Mouse (Mus musculus): ENCODE measurements around the gene Olah.

The Olah gene

GRCm38 (mm10) chr2:3353160-3353559 is 43.9 kb downstream of the Olah start:
- no peak for DNase-seq (ENCODE audit: low spot score in 2 of 2)

GRCm38 (mm10) chr2:3348919-3349318 is 48.1 kb downstream of the Olah start:
- DNase-seq (ENCODE audit: low spot score in 2 of 2), result no peak

DNA sequence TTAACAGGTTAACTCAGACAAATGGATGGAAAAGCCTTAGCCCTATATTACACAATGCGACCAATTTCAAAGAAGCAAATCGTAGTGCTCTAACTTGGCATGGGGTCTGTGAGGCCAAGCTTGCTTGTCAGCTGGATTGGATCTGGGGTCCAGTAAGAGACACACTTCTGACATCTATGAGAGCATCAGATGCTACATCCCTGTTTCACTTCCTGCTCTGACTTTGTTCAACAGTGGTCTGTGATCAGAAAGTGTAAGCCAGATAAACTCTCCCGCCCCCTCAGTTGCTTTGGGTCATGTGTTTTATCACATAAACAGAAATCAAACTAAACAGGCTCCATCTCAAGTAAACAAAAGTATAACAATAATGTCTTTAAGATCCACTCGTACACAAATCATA is 48.6 kb downstream of the Olah start:
- DNase-seq (ENCODE audit: low spot score in 2 of 2), result no peak

DNA sequence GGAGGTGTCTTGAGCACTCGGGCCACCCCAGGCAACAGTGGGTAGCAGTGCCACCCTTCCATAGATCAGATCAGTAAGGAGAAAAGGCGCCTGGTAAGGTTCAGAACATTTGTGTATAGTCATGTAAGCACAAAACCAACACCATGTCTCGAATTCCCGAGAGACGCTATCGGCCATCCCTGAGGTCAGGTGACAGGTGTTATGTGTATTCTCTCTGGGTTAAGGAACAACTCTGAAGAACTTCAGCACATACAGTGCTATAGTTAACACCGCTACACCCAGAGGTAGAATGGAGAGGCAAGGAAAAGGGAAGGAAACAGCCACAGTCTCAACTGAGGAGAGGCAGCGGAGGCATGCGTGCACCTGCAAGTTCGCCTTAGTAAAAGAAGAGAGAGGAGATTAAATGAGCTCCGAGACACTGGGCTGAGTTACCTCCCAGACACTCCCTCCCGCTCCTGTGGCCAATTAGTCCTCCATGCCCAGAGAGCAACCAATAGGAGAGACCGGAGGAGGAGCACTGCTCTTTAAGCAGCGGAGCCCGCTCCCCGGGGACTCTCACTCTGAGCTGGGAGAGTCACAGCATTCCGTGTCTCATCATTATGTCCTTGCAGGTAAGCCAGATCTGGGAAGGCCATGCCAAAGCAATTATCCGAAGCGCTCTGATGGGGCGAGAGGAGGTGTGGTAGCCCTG is 61.3 kb downstream of the Olah start, which contains the start of gene Acbd7:
Acbd7 (plus strand) TSS at position 558 of the 691 bp plus-strand sequence.
- DNase-seq (ENCODE audit: low spot score in 2 of 2), result peak; percentile 36 to 65

DNA sequence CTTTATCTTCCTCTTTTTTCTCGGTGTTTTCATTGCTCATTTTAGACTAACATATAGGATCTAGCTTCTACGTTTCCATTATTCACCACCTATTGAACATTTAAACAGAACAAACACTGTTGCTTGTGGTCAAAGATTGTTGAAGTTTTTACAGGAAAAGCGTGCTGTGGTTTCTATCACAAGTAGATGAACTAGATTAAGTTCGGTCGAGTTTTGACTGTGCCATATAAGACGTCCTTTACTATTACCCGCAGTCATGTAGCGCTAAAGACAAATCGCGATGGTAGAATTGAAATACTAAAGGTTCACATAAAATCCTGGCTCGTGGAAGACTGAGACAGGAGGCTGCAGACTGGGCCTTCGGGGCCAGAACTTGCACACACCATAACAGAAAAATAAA is 63.2 kb downstream of the Olah start:
- DNase-seq (ENCODE audit: low spot score in 2 of 2), result no peak

DNA sequence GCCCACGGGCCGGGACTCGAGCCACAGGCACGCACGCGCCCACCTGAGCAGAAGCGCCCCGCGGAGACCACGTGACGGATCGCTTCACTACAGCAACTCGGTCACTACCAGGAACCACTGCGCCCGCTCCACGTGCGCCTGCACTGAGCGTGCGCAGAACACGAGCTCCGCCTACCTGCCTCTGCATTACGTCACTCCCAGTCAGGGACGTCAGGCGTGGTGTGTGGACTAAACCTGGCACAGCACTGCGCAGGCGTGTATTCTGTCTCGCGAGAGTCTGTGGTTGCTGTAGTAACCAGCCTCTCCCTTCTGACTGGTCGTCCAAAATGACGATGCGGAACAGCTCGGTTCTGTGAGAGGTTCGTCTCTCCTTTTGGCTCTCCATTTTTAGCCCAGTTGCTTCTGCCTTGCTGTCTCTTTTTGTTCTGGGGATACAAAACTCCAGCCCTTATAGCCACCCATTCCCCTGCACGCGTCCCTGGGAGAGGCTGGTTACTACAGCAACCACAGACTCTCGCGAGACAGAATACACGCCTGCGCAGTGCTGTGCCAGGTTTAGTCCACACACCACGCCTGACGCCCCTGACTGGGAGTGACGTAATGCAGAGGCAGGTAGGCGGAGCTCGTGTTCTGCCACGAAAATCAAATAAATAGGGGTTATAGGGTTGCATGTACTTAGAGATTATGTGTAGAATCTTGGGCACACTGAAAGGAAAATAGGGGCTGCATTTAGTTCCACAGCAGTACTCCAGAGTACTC is 64.3 kb downstream of the Olah start, which contains the start of gene Rpp38:
Rpp38 (minus strand) TSS at position 160 of the 759 bp plus-strand sequence.
- DNase-seq (ENCODE audit: low spot score in 2 of 2), result peak; percentile 93 to 96

- DNase-seq (ENCODE audit: low spot score in 2 of 2), result no peak
These were observed 65.0 kb downstream of the Olah start for GRCm38 (mm10) chr2:3332056-3332455.

- no peak for DNase-seq (ENCODE audit: low spot score in 2 of 2)
These were observed 65.8 kb downstream of the Olah start for GRCm38 (mm10) chr2:3331071-3331703.

GRCm38 (mm10) chr2:3327351-3327750 is 69.7 kb downstream of the Olah start:
- peak; percentile 47 to 76 for DNase-seq (ENCODE audit: low spot score in 2 of 2)

GRCm38 (mm10) chr2:3326547-3326946 is 70.5 kb downstream of the Olah start:
- no peak for DNase-seq (ENCODE audit: low spot score in 2 of 2)

- DNase-seq (ENCODE audit: low spot score in 2 of 2), result no peak
These were observed 72.5 kb downstream of the Olah start for GRCm38 (mm10) chr2:3324381-3325130.

DNA sequence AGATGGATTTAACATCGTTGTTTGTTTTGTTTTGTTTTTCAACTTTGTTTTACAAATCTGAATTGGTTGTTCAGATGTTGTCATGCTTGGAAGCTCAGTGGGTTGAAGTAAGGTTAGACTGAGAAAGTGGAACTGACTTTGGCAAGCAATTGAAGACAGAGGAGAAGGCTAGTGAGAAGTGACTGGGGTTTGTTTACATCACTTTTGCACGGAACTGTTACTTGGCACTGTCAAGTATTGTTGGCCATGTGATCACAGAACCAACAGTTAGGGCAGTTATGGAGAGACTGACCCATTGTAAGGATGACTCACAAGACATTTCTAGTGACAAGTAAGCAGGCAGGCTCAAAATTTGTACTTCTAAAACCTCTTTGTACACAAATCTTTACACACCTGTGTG is 73.9 kb downstream of the Olah start:
- DNase-seq (ENCODE audit: low spot score in 2 of 2), result no peak

- DNase-seq (ENCODE audit: low spot score in 2 of 2), result no peak
These were observed 91.5 kb downstream of the Olah start for GRCm38 (mm10) chr2:3305426-3306025.

DNA sequence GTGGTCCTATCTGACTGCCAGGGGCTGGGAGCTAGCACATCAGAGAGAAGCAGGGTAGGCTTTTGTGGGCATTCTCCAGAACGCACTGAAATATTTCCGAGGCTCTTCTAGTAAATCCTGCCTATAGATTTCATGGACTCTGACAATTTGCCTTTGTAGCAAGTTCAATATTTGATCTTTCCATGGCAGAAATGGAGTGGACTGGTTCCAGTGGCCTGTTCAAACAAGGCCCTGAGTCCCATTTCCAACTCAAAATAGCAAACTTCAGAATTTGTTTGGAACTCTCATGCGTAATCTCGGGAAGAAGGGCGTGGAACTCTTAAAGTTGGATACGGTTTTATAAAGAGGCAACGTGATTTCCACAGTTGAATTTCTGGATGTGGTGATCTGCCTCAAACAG is 101.2 kb downstream of the Olah start:
- no peak for DNase-seq (ENCODE audit: low spot score in 2 of 2)

GRCm38 (mm10) chr2:3292170-3292569 is 104.8 kb downstream of the Olah start:
- DNase-seq (ENCODE audit: low spot score in 2 of 2), result no peak

All from spleen, postnatal 10 days (tissue).